Mouse (Mus musculus): ENCODE measurements at regions not wholly inside any gene's neighbourhood (a gene's known extent, or its start where the extent isn't known, plus 50 kb on each side); places are given as distances from the start of the nearest gene placed in this dataset.

GRCm38 (mm10) chr1:166782106-166782505 is 100.5 kb upstream of the Fmo9 start:
- TF ChIP-seq POLR2A (IDR thresholded peaks at IDR 0.05; ENCODE audit: insufficient read depth, low read length) (no peak), EP300 (IDR thresholded peaks at IDR 0.05; ENCODE audit: insufficient read depth, low read depth, low read length) (no peak), CTCF (IDR thresholded peaks at IDR 0.05; ENCODE audit: low read depth, low read length) (no peak)

All from ES-Bruce4 (cell line).